Mouse (Mus musculus) G1E (cell line): ENCODE measurements around the gene Cntn4. TPM values are rescaled to one million over a fixed set of nuclear protein-coding genes. Genes with fewer than 3 reads are reported as not detected.
"Not testable (repeated sequence)": the region's sequence is repeated elsewhere in the genome, so short reads cannot be mapped to it uniquely, and the experiment has no call there.

Source experiments
- ATAC-seq: 2 replicates; pipeline ENCODE4 v1.8.0; 2016; ENCODE audit warnings: mild to moderate bottlenecking; ENCODE audit not compliant: insufficient number of reproducible peaks, poor library complexity, low FRiP score, severe bottlenecking; ENCODE audit errors: extremely low read depth
- DNase-seq: peaks from one replicate; pipeline ENCODE4 v3.0.0; 2012; ENCODE audit warnings: low spot score
- H3K27me3 ChIP-seq: 2 replicates; pipeline ENCODE4 v1.6.1; 2012; ENCODE audit warnings: mild to moderate bottlenecking, low read length, inconsistent platforms; ENCODE audit not compliant: insufficient read depth
- H3K36me3 ChIP-seq: replicated peaks from 2 replicates; pipeline ENCODE3; 2012; ENCODE audit warnings: mild to moderate bottlenecking, inconsistent platforms
- H3K4me1 ChIP-seq: 2 replicates; pipeline ENCODE4 v1.6.1; 2012; ENCODE audit warnings: low read depth, low read length, inconsistent platforms, mixed read lengths; ENCODE audit not compliant: insufficient read depth
- H3K4me3 ChIP-seq: 2 replicates; pipeline ENCODE4 v1.5.1; 2012; ENCODE audit warnings: low read depth, mild to moderate bottlenecking, inconsistent platforms, low read length, moderate library complexity, mixed read lengths
- H3K9me3 ChIP-seq: replicated peaks from 2 replicates; pipeline ENCODE4 v1.6.1; 2012; ENCODE audit warnings: inconsistent platforms
- CTCF ChIP-seq: IDR thresholded peaks from 2 replicates; pipeline ENCODE4 v1.5.1; 2012; ENCODE audit warnings: low read depth, low read length, inconsistent platforms, mixed read lengths
- GATA1 ChIP-seq: IDR thresholded peaks from 2 replicates; pipeline ENCODE4 v1.6.1; 2012; ENCODE audit warnings: borderline replicate concordance, low read length, inconsistent platforms, mixed read lengths
- GATA2 ChIP-seq: IDR thresholded peaks from 2 replicates; pipeline ENCODE4 v1.6.1; 2012; ENCODE audit warnings: low read depth, low read length, inconsistent platforms, borderline replicate concordance
- POLR2AphosphoS5 ChIP-seq: IDR thresholded peaks from 2 replicates; pipeline ENCODE4 v1.6.1; 2012; ENCODE audit warnings: low read depth, low read length, inconsistent platforms; ENCODE audit not compliant: insufficient replicate concordance
- TAL1 ChIP-seq: conservative IDR thresholded peaks from 2 replicates; pipeline ENCODE4 v1.6.1; 2012; ENCODE audit warnings: low read depth, low read length, inconsistent platforms, mixed read lengths
- polyA plus RNA-seq: library from polyadenylated mRNA; stranded (reverse); fragments of >175 nt; gene quantifications from 2 replicates; pipeline ENCODE4 v1.2.3, GENCODE M21; 2012
- total RNA-seq, 2 experiments: library from RNA; stranded (forward) in 1 of 2; stranded (reverse) in 1 of 2; fragments of 200-1000 nt in 1 of 2; fragments of >200 nt in 1 of 2; fragmentation: Nextera tagmentation in 1 of 2; gene quantifications; 2 replicates each; pipeline ENCODE4 v1.2.3; 2014 to 2017

The Cntn4 gene
- total and polyA plus RNA-seq, 3 experiments: 0.38 TPM; not detected in 2

- Histone ChIP-seq H3K36me3 (no peaks in the 10 kb centered on the region), H3K27me3 (no peaks in the 10 kb centered on the region), H3K4me3 (no peak overlapping the region), H3K4me1 (no peaks in the 10 kb centered on the region), H3K9me3 (peaks cover 5% of the 10 kb centered on the region; the same call in 1 of the 2 replicates)
- no peak for ATAC-seq
- DNase-seq: no peak
- TF ChIP-seq CTCF (no peak), GATA1 (no peak), POLR2AphosphoS5 (no peak), TAL1 (no peak), GATA2 (no peak)
These were observed 659.3 kb downstream of the Cntn4 start for GRCm38 (mm10) chr6:106336805-106337204.

- ATAC-seq: no peak
- no peaks in the 10 kb centered on the region for H3K27me3 ChIP-seq
- no peak overlapping the region for H3K4me3 ChIP-seq
- no peak for TF ChIP-seq GATA2
- TF ChIP-seq TAL1: no peak
- no peak for DNase-seq
- no peaks in the 10 kb centered on the region for H3K36me3 ChIP-seq
- H3K4me1 ChIP-seq: no peaks in the 10 kb centered on the region
- peaks cover 5% of the 10 kb centered on the region; the same call in 1 of the 2 replicates for H3K9me3 ChIP-seq
These were observed 660.4 kb downstream of the Cntn4 start for GRCm38 (mm10) chr6:106337829-106338228.

GRCm38 (mm10) chr6:106341114-106341513 is 663.7 kb downstream of the Cntn4 start:
- Histone ChIP-seq H3K9me3 (peaks cover 5% of the 10 kb centered on the region; the same call in 1 of the 2 replicates), H3K27me3 (no peaks in the 10 kb centered on the region), H3K4me3 (no peak overlapping the region), H3K36me3 (no peaks in the 10 kb centered on the region), H3K4me1 (no peaks in the 10 kb centered on the region)
- TF ChIP-seq CTCF (no peak), GATA1 (no peak), GATA2 (no peak), POLR2AphosphoS5 (no peak), TAL1 (no peak)
- no peak for DNase-seq
- ATAC-seq: no peak

- Histone ChIP-seq H3K4me1 (no peaks in the 10 kb centered on the region), H3K27me3 (no peaks in the 10 kb centered on the region), H3K4me3 (no peak overlapping the region), H3K36me3 (no peaks in the 10 kb centered on the region), H3K9me3 (0 out of 2 replicates have a peak, but pooled peaks cover 2% of the 10 kb centered on the region)
- no peak for DNase-seq
- TF ChIP-seq GATA2 (no peak), TAL1 (no peak), GATA1 (no peak), CTCF (no peak), POLR2AphosphoS5 (no peak)
- no peak for ATAC-seq
These were observed 672.6 kb downstream of the Cntn4 start for GRCm38 (mm10) chr6:106350072-106350471.

DNA sequence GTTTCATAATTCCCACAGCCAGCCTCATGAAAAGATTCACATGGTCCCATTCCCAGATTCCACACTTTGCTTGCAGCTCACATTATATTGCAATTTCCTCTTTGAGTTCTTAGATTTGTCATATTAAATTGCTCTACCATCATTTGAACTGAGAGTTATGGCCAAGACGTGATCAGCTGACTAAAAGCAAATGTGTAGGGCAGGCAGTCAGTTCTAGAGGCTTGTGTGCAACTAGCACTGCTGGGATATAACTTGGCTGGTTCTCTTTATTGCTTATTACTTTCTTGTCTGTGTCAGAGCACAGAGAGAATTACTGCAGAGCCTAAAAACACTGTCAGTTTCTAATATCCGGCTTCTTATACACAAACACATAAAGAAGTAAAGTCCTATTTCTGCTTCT is 673.9 kb downstream of the Cntn4 start:
- ATAC-seq (no peak), DNase-seq (no peak)
- TF ChIP-seq POLR2AphosphoS5 (no peak), TAL1 (no peak), GATA1 (no peak), CTCF (no peak), GATA2 (no peak)

GRCm38 (mm10) chr6:106358801-106359200 is 681.3 kb downstream of the Cntn4 start:
- not testable (repeated sequence) for H3K4me3 ChIP-seq, H3K9me3 ChIP-seq, H3K36me3 ChIP-seq, H3K27me3 ChIP-seq, ATAC-seq, DNase-seq, H3K4me1 ChIP-seq

More for the DNA sequence above, 673.9 kb downstream of the Cntn4 start:
- no peaks in the 10 kb centered on the region for H3K27me3 ChIP-seq
- H3K4me3 ChIP-seq: no peak overlapping the region
- no peaks in the 10 kb centered on the region for H3K36me3 ChIP-seq
- H3K4me1 ChIP-seq: no peaks in the 10 kb centered on the region
- H3K9me3 ChIP-seq: 0 out of 2 replicates have a peak, but pooled peaks cover 2% of the 10 kb centered on the region

DNA sequence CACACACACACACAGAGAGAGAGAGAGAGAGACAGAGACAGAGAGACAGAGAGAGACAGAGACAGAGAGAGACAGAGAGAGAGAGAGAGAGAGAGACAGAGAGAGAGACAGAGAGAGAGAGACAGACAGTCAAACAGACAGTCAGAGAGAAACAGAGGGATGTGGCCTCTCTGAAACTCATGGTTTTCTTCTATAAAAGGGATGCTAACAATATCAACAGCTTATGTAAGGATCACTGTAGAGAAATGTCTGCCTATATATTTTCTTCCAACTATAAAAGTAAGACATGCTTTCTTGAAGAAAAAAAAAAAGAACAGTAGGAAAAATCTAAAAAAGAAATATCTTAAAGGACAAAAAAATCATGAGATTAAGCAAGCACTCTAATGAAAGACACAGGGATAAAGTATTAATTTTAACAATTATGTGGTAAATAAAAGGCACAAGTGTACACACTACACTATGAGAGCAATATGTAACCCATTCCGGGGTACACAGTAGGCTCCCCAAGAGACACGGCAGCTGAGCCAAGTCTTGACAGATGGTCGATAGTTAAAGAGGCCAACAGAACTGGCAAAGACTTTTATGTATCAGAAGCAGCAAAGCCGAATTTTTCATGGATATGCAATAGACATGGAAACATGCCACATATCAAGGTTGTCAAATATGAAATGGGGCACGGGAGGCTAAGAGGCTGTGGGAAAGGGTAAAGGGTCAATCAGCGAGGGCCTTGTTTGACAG is 704.0 kb downstream of the Cntn4 start:
- TF ChIP-seq TAL1: no peak
- no peak for TF ChIP-seq CTCF
- no peak for TF ChIP-seq GATA1
- TF ChIP-seq GATA2: no peak
- Histone ChIP-seq H3K27me3 (no peaks in the 10 kb centered on the region), H3K4me1 (no peaks in the 10 kb centered on the region), H3K9me3 (no peaks in the 10 kb centered on the region), H3K36me3 (no peaks in the 10 kb centered on the region), H3K4me3 (no peak overlapping the region)
- ATAC-seq (no peak), DNase-seq (no peak)
